Mouse (Mus musculus): ENCODE measurements around the gene Tex2. TPM values are rescaled to one million over a fixed set of nuclear protein-coding genes. Genes with fewer than 3 reads are reported as not detected.

The Tex2 gene
- polyA plus RNA-seq, 1 experiment from 2014 or later: 40.1 TPM

GRCm38 (mm10) chr11:106612209-106612960 lies 838 bp downstream of the Tex2 start:
- no peak for DNase-seq (ENCODE audit: low spot score)
- Histone ChIP-seq H3K36me3 (replicated peaks; ENCODE audit: control insufficient read depth, insufficient read depth) (no peaks in the 10 kb centered on the region), H3K9me3 (ENCODE audit: control insufficient read depth, low read length) (no peaks in the 10 kb centered on the region), H3K4me3 (replicated peaks; ENCODE audit: low read length) (peak overlapping the region; percentile 99), H3K4me1 (replicated peaks; ENCODE audit: control insufficient read depth, insufficient read depth, low read length) (peaks cover 19% of the 10 kb centered on the region), H3K27me3 (ENCODE audit: control insufficient read depth, insufficient read depth, low read length) (no peaks in the 10 kb centered on the region), H3K27ac (peak overlapping the region; percentile 82), H3K9ac (peak overlapping the region; percentile 91), H3K4me2 (replicated peaks) (peak overlapping the region; percentile 82)
- no peak; the same call in 1 of the 2 replicates for ATAC-seq (ENCODE audit: low FRiP score)
- under 1% methylated on average over 55 of the region's 67 CpGs for WGBS

- DNase-seq (ENCODE audit: low spot score): no peak
- no peak overlapping the region for H3K4me3 ChIP-seq (replicated peaks; ENCODE audit: low read length)
- H3K9ac ChIP-seq: no peak overlapping the region
- H3K27me3 ChIP-seq (ENCODE audit: control insufficient read depth, insufficient read depth, low read length): no peaks in the 10 kb centered on the region
- H3K36me3 ChIP-seq (replicated peaks; ENCODE audit: control insufficient read depth, insufficient read depth): no peaks in the 10 kb centered on the region
- H3K27ac ChIP-seq: no peak overlapping the region
- 79% methylated on average over 8 of the region's 8 CpGs for WGBS
- H3K9me3 ChIP-seq (ENCODE audit: control insufficient read depth, low read length): no peaks in the 10 kb centered on the region
- no peak for ATAC-seq (ENCODE audit: low FRiP score)
- peaks cover 19% of the 10 kb centered on the region for H3K4me1 ChIP-seq (replicated peaks; ENCODE audit: control insufficient read depth, insufficient read depth, low read length)
- no peak overlapping the region for H3K4me2 ChIP-seq (replicated peaks)
These were observed 3.5 kb downstream of the Tex2 start for GRCm38 (mm10) chr11:106609731-106610130.

GRCm38 (mm10) chr11:106607316-106607715 lies 5.9 kb downstream of the Tex2 start:
- no peak overlapping the region for H3K27ac ChIP-seq
- no peaks in the 10 kb centered on the region for H3K9me3 ChIP-seq (ENCODE audit: control insufficient read depth, low read length)
- H3K36me3 ChIP-seq (replicated peaks; ENCODE audit: control insufficient read depth, insufficient read depth): no peaks in the 10 kb centered on the region
- H3K9ac ChIP-seq: no peak overlapping the region
- DNase-seq (ENCODE audit: low spot score) (no peak), ATAC-seq (ENCODE audit: low FRiP score) (no peak)
- H3K4me3 ChIP-seq (replicated peaks; ENCODE audit: low read length): no peak overlapping the region
- WGBS: 72% methylated on average over 6 of the region's 6 CpGs
- H3K4me1 ChIP-seq (replicated peaks; ENCODE audit: control insufficient read depth, insufficient read depth, low read length): peaks cover 16% of the 10 kb centered on the region
- no peaks in the 10 kb centered on the region for H3K27me3 ChIP-seq (ENCODE audit: control insufficient read depth, insufficient read depth, low read length)
- H3K4me2 ChIP-seq (replicated peaks): no peak overlapping the region

- Histone ChIP-seq H3K4me2 (replicated peaks) (no peak overlapping the region), H3K4me3 (replicated peaks; ENCODE audit: low read length) (no peak overlapping the region), H3K27ac (no peak overlapping the region), H3K36me3 (replicated peaks; ENCODE audit: control insufficient read depth, insufficient read depth) (no peaks in the 10 kb centered on the region), H3K27me3 (ENCODE audit: control insufficient read depth, insufficient read depth, low read length) (no peaks in the 10 kb centered on the region), H3K9ac (no peak overlapping the region), H3K9me3 (ENCODE audit: control insufficient read depth, low read length) (no peaks in the 10 kb centered on the region), H3K4me1 (replicated peaks; ENCODE audit: control insufficient read depth, insufficient read depth, low read length) (0 out of 2 replicates have a peak, but pooled peaks cover 4% of the 10 kb centered on the region)
- 53% methylated on average over 5 of the region's 5 CpGs for WGBS
- ATAC-seq (ENCODE audit: low FRiP score): no peak
- no peak for DNase-seq (ENCODE audit: low spot score)
These were observed 7.2 kb downstream of the Tex2 start for GRCm38 (mm10) chr11:106606042-106606441.

GRCm38 (mm10) chr11:106603230-106603629 lies 10.0 kb downstream of the Tex2 start:
- Histone ChIP-seq H3K27me3 (ENCODE audit: control insufficient read depth, insufficient read depth, low read length) (no peaks in the 10 kb centered on the region), H3K9ac (no peak overlapping the region), H3K4me1 (replicated peaks; ENCODE audit: control insufficient read depth, insufficient read depth, low read length) (peaks cover 4% of the 10 kb centered on the region; the same call in 1 of the 2 replicates), H3K4me2 (replicated peaks) (no peak overlapping the region), H3K4me3 (replicated peaks; ENCODE audit: low read length) (no peak overlapping the region), H3K27ac (no peak overlapping the region), H3K36me3 (replicated peaks; ENCODE audit: control insufficient read depth, insufficient read depth) (no peaks in the 10 kb centered on the region), H3K9me3 (ENCODE audit: control insufficient read depth, low read length) (no peaks in the 10 kb centered on the region)
- DNase-seq (ENCODE audit: low spot score) (no peak), ATAC-seq (ENCODE audit: low FRiP score) (no peak)
- 94% methylated on average over 11 of the region's 11 CpGs for WGBS

- Histone ChIP-seq H3K9ac (no peak overlapping the region), H3K4me3 (replicated peaks; ENCODE audit: low read length) (no peak overlapping the region), H3K27ac (no peak overlapping the region), H3K4me2 (replicated peaks) (no peak overlapping the region), H3K27me3 (ENCODE audit: control insufficient read depth, insufficient read depth, low read length) (no peaks in the 10 kb centered on the region), H3K4me1 (replicated peaks; ENCODE audit: control insufficient read depth, insufficient read depth, low read length) (peaks cover 4% of the 10 kb centered on the region; the same call in 1 of the 2 replicates), H3K9me3 (ENCODE audit: control insufficient read depth, low read length) (no peaks in the 10 kb centered on the region), H3K36me3 (replicated peaks; ENCODE audit: control insufficient read depth, insufficient read depth) (no peaks in the 10 kb centered on the region)
- no peak for DNase-seq (ENCODE audit: low spot score)
- ATAC-seq (ENCODE audit: low FRiP score): no peak
- 85% methylated on average over 5 of the region's 5 CpGs for WGBS
These were observed 13.1 kb downstream of the Tex2 start for GRCm38 (mm10) chr11:106600124-106600523.

- no peak overlapping the region for H3K9ac ChIP-seq
- no peaks in the 10 kb centered on the region for H3K36me3 ChIP-seq (replicated peaks; ENCODE audit: control insufficient read depth, insufficient read depth)
- no peak overlapping the region for H3K4me3 ChIP-seq (replicated peaks; ENCODE audit: low read length)
- DNase-seq (ENCODE audit: low spot score) (no peak), ATAC-seq (ENCODE audit: low FRiP score) (no peak)
- H3K27ac ChIP-seq: no peak overlapping the region
- no peak overlapping the region for H3K4me2 ChIP-seq (replicated peaks)
- WGBS: 71% methylated on average over 7 of the region's 7 CpGs
- H3K9me3 ChIP-seq (ENCODE audit: control insufficient read depth, low read length): no peaks in the 10 kb centered on the region
- no peaks in the 10 kb centered on the region for H3K27me3 ChIP-seq (ENCODE audit: control insufficient read depth, insufficient read depth, low read length)
- H3K4me1 ChIP-seq (replicated peaks; ENCODE audit: control insufficient read depth, insufficient read depth, low read length): peaks cover 4% of the 10 kb centered on the region; the same call in 1 of the 2 replicates
These were observed 13.9 kb downstream of the Tex2 start for GRCm38 (mm10) chr11:106599345-106599744.

- Histone ChIP-seq H3K36me3 (replicated peaks; ENCODE audit: control insufficient read depth, insufficient read depth) (no peaks in the 10 kb centered on the region), H3K4me2 (replicated peaks) (no peak overlapping the region), H3K27me3 (ENCODE audit: control insufficient read depth, insufficient read depth, low read length) (no peaks in the 10 kb centered on the region), H3K4me1 (replicated peaks; ENCODE audit: control insufficient read depth, insufficient read depth, low read length) (peaks cover 4% of the 10 kb centered on the region; the same call in 1 of the 2 replicates), H3K27ac (no peak overlapping the region), H3K9ac (no peak overlapping the region), H3K4me3 (replicated peaks; ENCODE audit: low read length) (no peak overlapping the region), H3K9me3 (ENCODE audit: control insufficient read depth, low read length) (no peaks in the 10 kb centered on the region)
- ATAC-seq (ENCODE audit: low FRiP score) (no peak), DNase-seq (ENCODE audit: low spot score) (no peak)
- WGBS: 86% methylated on average over 6 of the region's 6 CpGs
These were observed 14.9 kb downstream of the Tex2 start for GRCm38 (mm10) chr11:106598339-106598738.

GRCm38 (mm10) chr11:106597737-106598330 lies 15.4 kb downstream of the Tex2 start:
- no peak overlapping the region for H3K27ac ChIP-seq
- no peaks in the 10 kb centered on the region for H3K9me3 ChIP-seq (ENCODE audit: control insufficient read depth, low read length)
- H3K36me3 ChIP-seq (replicated peaks; ENCODE audit: control insufficient read depth, insufficient read depth): no peaks in the 10 kb centered on the region
- no peak overlapping the region for H3K4me3 ChIP-seq (replicated peaks; ENCODE audit: low read length)
- H3K4me1 ChIP-seq (replicated peaks; ENCODE audit: control insufficient read depth, insufficient read depth, low read length): peaks cover 4% of the 10 kb centered on the region; the same call in 1 of the 2 replicates
- ATAC-seq (ENCODE audit: low FRiP score): no peak
- H3K4me2 ChIP-seq (replicated peaks): no peak overlapping the region
- WGBS: 83% methylated on average over 10 of the region's 10 CpGs
- no peak overlapping the region for H3K9ac ChIP-seq
- H3K27me3 ChIP-seq (ENCODE audit: control insufficient read depth, insufficient read depth, low read length): no peaks in the 10 kb centered on the region
- no peak for DNase-seq (ENCODE audit: low spot score)

Data from hindbrain, embryonic 14.5 days (tissue).